Mouse (Mus musculus): ENCODE measurements around the gene Pld3. TPM values are rescaled to one million over a fixed set of nuclear protein-coding genes. Genes with fewer than 3 reads are reported as not detected.
A peak's percentile ranks its signal among the peaks of the same experiment; 100 is the strongest.

Gene Pld3
- polyA plus RNA-seq, 1 experiment from 2014 or later, result 59.5 TPM

DNA sequence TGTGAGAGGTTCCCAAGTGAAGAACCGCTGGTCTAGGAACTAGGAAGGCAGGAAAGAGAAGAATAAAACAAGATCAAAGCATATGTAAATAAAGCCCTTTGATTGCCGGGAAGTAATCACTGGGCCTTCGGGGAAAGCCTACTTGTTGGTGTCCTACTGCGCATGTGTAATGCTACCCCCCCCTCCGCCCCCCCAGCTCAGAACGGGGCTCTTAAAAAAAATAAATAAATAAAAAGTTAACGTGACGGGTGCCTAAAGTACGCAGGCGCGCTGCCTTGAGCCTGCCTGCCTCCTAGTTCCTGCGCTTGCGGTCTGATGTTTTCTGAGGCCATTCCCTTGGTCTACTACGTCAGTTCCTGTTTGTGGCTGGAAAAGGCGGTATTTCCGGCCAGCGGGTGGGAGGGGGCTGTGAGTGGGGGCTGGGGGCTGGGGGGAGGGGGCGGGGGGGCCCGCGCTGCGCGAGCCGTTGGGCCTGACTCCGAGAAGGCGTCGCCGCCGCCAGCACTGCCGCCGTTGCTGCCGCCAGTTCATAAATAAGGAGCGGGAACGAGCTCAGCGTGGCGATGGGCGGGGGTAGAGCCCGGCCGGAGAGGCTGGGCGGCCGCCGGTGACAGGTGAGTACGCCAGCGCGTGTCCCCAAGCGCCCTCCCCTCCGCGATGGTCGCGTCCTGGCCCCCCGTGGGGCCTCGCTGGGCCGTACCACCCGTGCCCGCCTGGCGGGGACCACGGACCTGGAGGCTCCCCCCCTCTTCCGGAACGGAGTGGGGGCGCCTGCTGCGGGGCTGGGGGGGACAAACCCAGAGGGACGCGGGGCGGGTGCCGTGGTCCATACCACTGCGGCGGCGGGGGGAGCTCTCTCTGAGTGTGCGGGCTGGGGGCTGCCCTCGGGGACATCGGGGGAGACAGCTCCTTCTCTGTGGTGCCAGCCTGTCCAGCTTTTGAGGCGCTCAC lies 38.5 kb upstream of the Pld3 start, which contains the start of gene Akt2:
Akt2 (plus strand) TSS at position 287 of the 951 bp plus-strand sequence.
- peaks cover 34% of the 10 kb centered on the region for H3K4me1 ChIP-seq (ENCODE audit: control insufficient read depth, insufficient read depth, low read length)
- H3K4me3 ChIP-seq (ENCODE audit: low read depth, low read length), result peak within 1 kb of the TSS; percentile 75
- peak within 1 kb of the TSS; percentile 96 for H3K9ac ChIP-seq (ENCODE audit: low read depth, low read length)
- H3K27me3 ChIP-seq (ENCODE audit: control insufficient read depth, insufficient read depth, low read length), result no peaks in the 10 kb centered on the region
- peak within 1 kb of the TSS; percentile 98 for H3K27ac ChIP-seq (ENCODE audit: low read depth, low read length)
- H3K36me3 ChIP-seq (ENCODE audit: control insufficient read depth, insufficient read depth, low read length), result no peaks in the 10 kb centered on the region; the same call in 1 of the 2 replicates
- peak; percentile 86 for ATAC-seq (replicated peaks; ENCODE audit: insufficient number of reproducible peaks, low FRiP score, low TSS enrichment)
- H3K4me2 ChIP-seq, result peak within 1 kb of the TSS; percentile 86
- under 1% methylated on average over 59 of the region's 71 CpGs for WGBS (ENCODE audit: insufficient replicate concordance)
- no peaks in the 10 kb centered on the region for H3K9me3 ChIP-seq (replicated peaks; ENCODE audit: control insufficient read depth, low read length)

DNA sequence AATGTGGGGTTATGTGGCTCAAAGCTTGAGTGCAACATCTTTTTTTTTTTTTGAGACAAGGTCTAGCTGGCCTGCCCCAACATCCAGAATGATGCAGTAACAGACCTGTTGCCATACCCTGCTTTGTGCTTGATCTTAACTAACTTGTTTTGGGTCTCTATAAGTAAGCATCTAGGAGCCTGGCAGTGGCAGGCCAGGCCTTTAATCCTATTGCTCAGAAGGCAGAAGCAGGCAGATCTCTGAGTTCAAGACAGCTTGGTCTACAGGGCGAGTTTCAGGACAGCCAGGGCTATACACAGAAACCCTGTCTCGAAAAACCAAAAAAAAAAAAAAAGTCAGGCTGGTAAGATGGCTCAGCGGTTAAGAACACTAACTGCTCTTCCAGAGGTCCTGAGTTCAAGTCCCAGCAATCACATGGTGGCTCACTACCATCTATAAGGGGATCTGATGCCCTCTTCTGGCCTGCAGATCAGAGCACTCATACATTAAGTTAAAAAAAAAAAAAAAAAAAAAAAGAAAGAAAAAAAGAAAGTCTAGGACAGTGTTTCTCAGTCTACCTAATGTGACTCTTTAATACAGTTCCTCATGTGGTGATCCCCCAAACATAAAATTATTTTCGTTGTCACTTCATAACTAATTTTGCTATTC lies 37.7 kb upstream of the Pld3 start:
- H3K9ac ChIP-seq (ENCODE audit: low read depth, low read length), result peak overlapping the region; percentile 71; the same call in 1 of the 2 replicates
- H3K4me2 ChIP-seq, result peak overlapping the region; percentile 62
- peaks cover 26% of the 10 kb centered on the region for H3K4me1 ChIP-seq (ENCODE audit: control insufficient read depth, insufficient read depth, low read length)
- peak overlapping the region; percentile 98 for H3K27ac ChIP-seq (ENCODE audit: low read depth, low read length)
- no peaks in the 10 kb centered on the region for H3K9me3 ChIP-seq (replicated peaks; ENCODE audit: control insufficient read depth, low read length)
- no peak for ATAC-seq (replicated peaks; ENCODE audit: insufficient number of reproducible peaks, low FRiP score, low TSS enrichment)
- H3K36me3 ChIP-seq (ENCODE audit: control insufficient read depth, insufficient read depth, low read length), result no peaks in the 10 kb centered on the region; the same call in 1 of the 2 replicates
- WGBS (ENCODE audit: insufficient replicate concordance), result 51% methylated on average over 4 of the region's 4 CpGs
- peak overlapping the region; percentile 75 for H3K4me3 ChIP-seq (ENCODE audit: low read depth, low read length)
- no peaks in the 10 kb centered on the region for H3K27me3 ChIP-seq (ENCODE audit: control insufficient read depth, insufficient read depth, low read length)

DNA sequence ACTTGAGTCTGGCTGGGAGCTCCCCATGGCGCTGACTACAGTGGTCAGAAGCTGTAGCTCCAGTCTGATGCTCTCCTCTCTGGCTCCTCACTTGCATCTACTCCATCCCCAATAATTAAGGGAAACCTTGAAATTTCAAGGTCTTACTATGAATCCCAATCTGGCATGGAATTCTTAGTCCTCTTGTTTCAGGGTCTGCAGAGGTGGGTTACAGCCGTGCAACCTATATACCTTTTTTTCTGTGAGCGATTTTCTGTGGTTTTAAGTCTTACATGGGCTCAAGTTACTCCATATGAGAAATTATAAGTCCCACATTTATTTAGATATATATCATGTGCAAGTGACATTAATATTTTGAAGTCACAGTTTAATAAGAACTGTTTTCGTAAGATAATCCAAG lies 37.1 kb upstream of the Pld3 start:
- Histone ChIP-seq H3K27ac (ENCODE audit: low read depth, low read length) (no peak overlapping the region), H3K27me3 (ENCODE audit: control insufficient read depth, insufficient read depth, low read length) (no peaks in the 10 kb centered on the region), H3K36me3 (ENCODE audit: control insufficient read depth, insufficient read depth, low read length) (no peaks in the 10 kb centered on the region; the same call in 1 of the 2 replicates), H3K4me3 (ENCODE audit: low read depth, low read length) (no peak overlapping the region), H3K4me2 (no peak overlapping the region), H3K9me3 (replicated peaks; ENCODE audit: control insufficient read depth, low read length) (no peaks in the 10 kb centered on the region), H3K4me1 (ENCODE audit: control insufficient read depth, insufficient read depth, low read length) (peaks cover 23% of the 10 kb centered on the region), H3K9ac (ENCODE audit: low read depth, low read length) (no peak overlapping the region)
- 90% methylated on average over 4 of the region's 4 CpGs for whole genome bisulfite sequencing (ENCODE audit: insufficient replicate concordance)
- ATAC-seq (replicated peaks; ENCODE audit: insufficient number of reproducible peaks, low FRiP score, low TSS enrichment), result no peak

DNA sequence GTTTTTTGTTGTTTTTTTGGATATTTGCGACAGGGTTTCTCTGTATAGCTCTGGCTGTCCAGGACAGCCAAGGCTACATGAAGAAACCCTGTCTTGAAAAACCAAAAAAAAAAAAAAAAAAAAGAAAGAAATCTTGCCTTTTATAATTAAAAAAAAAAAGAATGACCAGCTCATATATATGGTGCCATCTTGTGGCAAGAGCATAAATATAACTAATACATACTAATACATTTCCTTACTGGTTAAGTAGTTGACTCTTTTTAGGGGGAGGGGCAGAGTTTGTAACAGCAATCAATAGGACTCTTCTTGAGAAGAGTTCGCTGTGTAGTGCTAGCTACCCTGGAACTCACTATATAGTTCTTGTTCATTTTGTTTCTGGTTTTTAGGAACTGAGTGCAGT lies 34.7 kb upstream of the Pld3 start:
- ATAC-seq (replicated peaks; ENCODE audit: insufficient number of reproducible peaks, low FRiP score, low TSS enrichment), result no peak
- no peaks in the 10 kb centered on the region for H3K9me3 ChIP-seq (replicated peaks; ENCODE audit: control insufficient read depth, low read length)
- WGBS (ENCODE audit: insufficient replicate concordance), result 87% methylated on average over 2 of the region's 2 CpGs

GRCm38 (mm10) chr7:27586861-27587260 lies 33.8 kb upstream of the Pld3 start:
- no peak overlapping the region for H3K4me3 ChIP-seq (ENCODE audit: low read depth, low read length)
- no peak overlapping the region for H3K27ac ChIP-seq (ENCODE audit: low read depth, low read length)
- no peaks in the 10 kb centered on the region for H3K9me3 ChIP-seq (replicated peaks; ENCODE audit: control insufficient read depth, low read length)
- WGBS (ENCODE audit: insufficient replicate concordance), result 76% methylated on average over 2 of the region's 2 CpGs
- peaks cover 2% of the 10 kb centered on the region for H3K36me3 ChIP-seq (ENCODE audit: control insufficient read depth, insufficient read depth, low read length)
- H3K4me2 ChIP-seq, result no peak overlapping the region
- no peak overlapping the region for H3K9ac ChIP-seq (ENCODE audit: low read depth, low read length)
- H3K4me1 ChIP-seq (ENCODE audit: control insufficient read depth, insufficient read depth, low read length), result no peaks in the 10 kb centered on the region
- no peak for ATAC-seq (replicated peaks; ENCODE audit: insufficient number of reproducible peaks, low FRiP score, low TSS enrichment)
- no peaks in the 10 kb centered on the region for H3K27me3 ChIP-seq (ENCODE audit: control insufficient read depth, insufficient read depth, low read length)

More for the DNA sequence above, 34.7 kb upstream of the Pld3 start:
- Histone ChIP-seq H3K4me1 (ENCODE audit: control insufficient read depth, insufficient read depth, low read length) (peaks cover 2% of the 10 kb centered on the region), H3K4me2 (no peak overlapping the region), H3K27ac (ENCODE audit: low read depth, low read length) (no peak overlapping the region), H3K36me3 (ENCODE audit: control insufficient read depth, insufficient read depth, low read length) (peaks cover 2% of the 10 kb centered on the region; the same call in 1 of the 2 replicates), H3K27me3 (ENCODE audit: control insufficient read depth, insufficient read depth, low read length) (no peaks in the 10 kb centered on the region), H3K9ac (ENCODE audit: low read depth, low read length) (no peak overlapping the region), H3K4me3 (ENCODE audit: low read depth, low read length) (no peak overlapping the region)

DNA sequence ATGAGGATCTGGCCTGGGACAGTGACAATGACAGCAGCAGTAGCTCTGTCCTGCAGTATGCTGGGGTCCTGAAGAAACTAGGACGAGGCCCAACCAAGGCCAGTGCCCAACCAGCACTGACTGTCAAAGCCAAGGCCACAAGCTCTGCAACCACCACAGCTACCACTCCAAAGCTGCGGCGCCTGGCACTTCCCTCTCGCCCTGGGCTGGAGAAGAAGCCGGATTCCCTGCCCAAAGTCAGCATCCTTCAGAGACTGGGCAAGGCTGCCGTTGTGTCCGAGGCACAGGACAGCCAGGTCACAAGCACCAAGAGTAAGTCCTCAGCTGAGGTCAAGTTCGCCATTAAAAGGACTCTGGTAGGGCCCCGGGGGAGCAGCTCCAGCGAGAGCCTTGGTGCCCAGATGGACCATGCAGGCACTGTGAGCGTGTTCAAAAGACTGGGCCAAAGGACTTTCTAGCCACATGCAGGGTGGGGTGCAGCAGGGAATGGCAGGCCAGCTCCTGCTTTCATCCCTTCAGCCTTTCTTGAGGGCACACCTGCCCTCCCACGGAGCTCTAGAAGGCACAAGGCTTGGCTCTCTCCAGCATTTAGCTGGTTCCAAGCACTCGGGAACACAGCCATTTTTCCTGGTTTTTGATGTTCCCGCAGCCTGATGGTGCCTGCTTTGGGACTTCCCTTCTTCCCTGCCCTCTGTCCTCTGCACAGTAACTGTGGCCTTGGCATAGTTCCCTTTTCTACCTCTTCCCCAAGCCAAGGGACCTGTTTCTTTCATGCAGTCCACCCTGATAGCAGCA lies 27.6 kb upstream of the Pld3 start:
- Histone ChIP-seq H3K4me2 (no peak overlapping the region), H3K4me3 (ENCODE audit: low read depth, low read length) (no peak overlapping the region), H3K9me3 (replicated peaks; ENCODE audit: control insufficient read depth, low read length) (no peaks in the 10 kb centered on the region), H3K27me3 (ENCODE audit: control insufficient read depth, insufficient read depth, low read length) (no peaks in the 10 kb centered on the region), H3K36me3 (ENCODE audit: control insufficient read depth, insufficient read depth, low read length) (peaks cover 21% of the 10 kb centered on the region), H3K4me1 (ENCODE audit: control insufficient read depth, insufficient read depth, low read length) (no peaks in the 10 kb centered on the region), H3K27ac (ENCODE audit: low read depth, low read length) (no peak overlapping the region), H3K9ac (ENCODE audit: low read depth, low read length) (no peak overlapping the region)
- WGBS (ENCODE audit: insufficient replicate concordance), result 86% methylated on average over 14 of the region's 14 CpGs
- no peak for ATAC-seq (replicated peaks; ENCODE audit: insufficient number of reproducible peaks, low FRiP score, low TSS enrichment)

GRCm38 (mm10) chr7:27578465-27578864 lies 25.4 kb upstream of the Pld3 start:
- H3K9ac ChIP-seq (ENCODE audit: low read depth, low read length), result no peak overlapping the region
- H3K27ac ChIP-seq (ENCODE audit: low read depth, low read length), result no peak overlapping the region
- H3K27me3 ChIP-seq (ENCODE audit: control insufficient read depth, insufficient read depth, low read length), result no peaks in the 10 kb centered on the region
- H3K4me1 ChIP-seq (ENCODE audit: control insufficient read depth, insufficient read depth, low read length), result no peaks in the 10 kb centered on the region
- H3K4me2 ChIP-seq, result no peak overlapping the region
- WGBS (ENCODE audit: insufficient replicate concordance), result 83% methylated on average over 7 of the region's 7 CpGs
- ATAC-seq (replicated peaks; ENCODE audit: insufficient number of reproducible peaks, low FRiP score, low TSS enrichment), result no peak
- peaks cover 27% of the 10 kb centered on the region for H3K36me3 ChIP-seq (ENCODE audit: control insufficient read depth, insufficient read depth, low read length)
- no peaks in the 10 kb centered on the region for H3K9me3 ChIP-seq (replicated peaks; ENCODE audit: control insufficient read depth, low read length)
- H3K4me3 ChIP-seq (ENCODE audit: low read depth, low read length), result no peak overlapping the region

DNA sequence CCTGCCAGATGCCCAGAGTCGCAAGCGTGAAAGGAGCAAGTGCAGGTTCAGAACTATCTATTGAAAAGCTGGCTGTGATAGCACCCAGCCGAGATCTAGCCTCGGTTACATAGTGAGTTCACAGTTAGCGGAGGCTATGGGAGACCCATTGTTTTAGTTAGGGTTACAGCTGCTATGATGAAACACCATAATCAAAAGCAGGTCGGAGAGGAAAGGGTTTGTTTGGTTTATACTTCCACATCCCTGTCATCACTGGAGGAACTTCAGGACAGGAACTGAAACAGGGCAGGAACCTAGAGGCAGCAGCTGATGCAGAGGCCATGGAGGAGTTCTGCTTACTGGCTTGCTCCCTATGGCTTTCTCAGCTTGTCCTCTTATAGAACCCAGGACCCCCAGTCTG lies 24.6 kb upstream of the Pld3 start:
- H3K9ac ChIP-seq (ENCODE audit: low read depth, low read length), result no peak overlapping the region
- WGBS (ENCODE audit: insufficient replicate concordance), result 89% methylated on average over 6 of the region's 6 CpGs
- H3K36me3 ChIP-seq (ENCODE audit: control insufficient read depth, insufficient read depth, low read length), result peaks cover 25% of the 10 kb centered on the region
- no peaks in the 10 kb centered on the region for H3K4me1 ChIP-seq (ENCODE audit: control insufficient read depth, insufficient read depth, low read length)
- no peak overlapping the region for H3K27ac ChIP-seq (ENCODE audit: low read depth, low read length)
- no peaks in the 10 kb centered on the region for H3K9me3 ChIP-seq (replicated peaks; ENCODE audit: control insufficient read depth, low read length)
- no peak overlapping the region for H3K4me2 ChIP-seq
- no peak overlapping the region for H3K4me3 ChIP-seq (ENCODE audit: low read depth, low read length)
- ATAC-seq (replicated peaks; ENCODE audit: insufficient number of reproducible peaks, low FRiP score, low TSS enrichment), result no peak
- H3K27me3 ChIP-seq (ENCODE audit: control insufficient read depth, insufficient read depth, low read length), result no peaks in the 10 kb centered on the region
